Mouse (Mus musculus): Measurements from ENCODE around the gene Btbd35f5.
"Not testable (repeated sequence)": the region's sequence is repeated elsewhere in the genome, so short reads cannot be mapped to it uniquely, and the experiment has no call there.

DNA sequence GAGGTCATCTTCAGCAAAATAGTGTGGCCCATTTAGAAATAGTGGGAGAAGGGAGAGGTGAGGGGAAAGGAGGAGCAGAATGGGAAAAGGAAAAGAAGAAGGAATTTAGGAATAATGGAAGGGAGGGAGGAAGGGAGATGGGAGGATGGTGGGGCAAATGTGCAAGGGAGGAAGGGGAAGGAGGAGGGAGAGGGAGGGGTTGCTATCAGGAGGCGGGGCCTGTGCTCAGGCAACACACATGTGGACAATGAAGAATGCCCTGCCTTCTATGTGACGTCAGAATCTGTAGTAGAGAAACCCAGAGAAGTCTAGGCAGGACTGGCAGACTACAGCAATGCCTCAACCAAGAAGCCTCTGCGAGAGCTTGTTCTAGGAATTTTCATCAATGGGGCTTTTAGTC, at the start of gene Btbd35f5:
- not testable (repeated sequence) for TF ChIP-seq UBTF (IDR thresholded peaks at IDR 0.05; ENCODE audit: borderline replicate concordance, insufficient read depth, low read depth, low read length); POLR2A (IDR thresholded peaks at IDR 0.05; ENCODE audit: control insufficient read depth in 1 of 2, insufficient read depth in 1 of 2, low read depth in 1 of 2, low read length in 2 of 2, poor library complexity in 1 of 2); MXI1 (IDR thresholded peaks at IDR 0.05; ENCODE audit: low read depth, low read length); CHD1 (IDR thresholded peaks at IDR 0.05; ENCODE audit: low read depth, low read length); EP300 (IDR thresholded peaks at IDR 0.05; ENCODE audit: low read depth in 1 of 2, low read length in 2 of 2)

Measured in MEL (cell line).